Mouse (Mus musculus) kidney, adult 11 months (tissue): ENCODE data around the gene Rpl36a.
"Not testable (repeated sequence)": the region's sequence is repeated elsewhere in the genome, so short reads cannot be mapped to it uniquely, and the experiment has no call there.

Experiments used
- DNase-seq: peaks from one replicate; pipeline ENCODE4 v3.0.0; 2022

Rpl36a gene

GRCm38 (mm10) chrX:134585103-134586002 is at the start of gene Rpl36a:
Gene Rpl36a (plus strand): TSS chrX:134585654.
- peak; percentile 89 for DNase-seq

- not testable (repeated sequence) for DNase-seq
Observed at GRCm38 (mm10) chrX:134539795-134540194, 45.7 kb upstream of the Rpl36a start.

GRCm38 (mm10) chrX:134540414-134541135 is 44.9 kb upstream of the Rpl36a start:
- DNase-seq: peak; percentile 16

DNA sequence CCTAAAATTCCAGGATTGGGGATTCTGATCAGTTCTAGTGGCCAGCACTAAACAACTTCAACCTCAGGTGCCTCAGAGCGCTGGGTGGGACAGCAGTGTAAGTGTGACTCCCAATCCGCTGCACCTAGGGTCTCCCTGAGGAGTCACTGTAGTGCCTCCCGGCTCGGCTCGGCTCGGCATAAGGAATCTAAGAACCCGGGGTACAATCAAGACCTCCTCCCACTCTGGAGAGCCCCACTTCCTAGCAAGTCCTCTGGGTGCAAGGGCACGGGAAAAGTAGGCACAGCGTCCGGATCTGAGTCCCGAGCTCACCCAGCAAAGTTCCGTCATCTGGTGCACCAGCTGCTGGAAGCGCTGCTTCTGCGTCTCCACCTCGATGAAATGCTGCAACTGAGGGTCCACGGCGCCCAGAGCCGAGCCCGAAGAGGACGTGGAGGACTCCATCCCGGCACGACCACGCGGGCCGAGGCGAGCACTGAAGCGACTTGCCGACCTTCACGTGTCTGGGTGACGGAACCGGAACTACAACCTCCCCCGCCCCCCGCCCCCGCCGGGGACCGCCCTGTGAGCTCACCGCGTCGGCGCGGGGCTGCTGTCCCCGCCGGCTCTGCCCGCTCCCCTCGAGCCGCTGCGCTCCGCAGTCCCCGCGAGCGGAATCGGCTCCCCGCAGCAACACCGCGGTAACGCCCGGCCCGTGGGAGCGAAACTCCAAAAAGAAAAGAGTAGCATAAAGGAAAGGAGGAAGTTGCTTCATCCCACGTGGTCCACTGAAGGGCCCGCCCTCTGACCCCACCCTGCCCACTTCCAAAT is 44.1 kb upstream of the Rpl36a start, which contains the start of gene Timm8a1:
Timm8a1 (minus strand) TSS at position 721 of the 810 bp plus-strand sequence.
- DNase-seq: peak; percentile 54

GRCm38 (mm10) chrX:134541955-134542308 is 43.5 kb upstream of the Rpl36a start:
- no peak for DNase-seq

- DNase-seq: no peak
Observed at GRCm38 (mm10) chrX:134547330-134547729, 38.1 kb upstream of the Rpl36a start.

DNA sequence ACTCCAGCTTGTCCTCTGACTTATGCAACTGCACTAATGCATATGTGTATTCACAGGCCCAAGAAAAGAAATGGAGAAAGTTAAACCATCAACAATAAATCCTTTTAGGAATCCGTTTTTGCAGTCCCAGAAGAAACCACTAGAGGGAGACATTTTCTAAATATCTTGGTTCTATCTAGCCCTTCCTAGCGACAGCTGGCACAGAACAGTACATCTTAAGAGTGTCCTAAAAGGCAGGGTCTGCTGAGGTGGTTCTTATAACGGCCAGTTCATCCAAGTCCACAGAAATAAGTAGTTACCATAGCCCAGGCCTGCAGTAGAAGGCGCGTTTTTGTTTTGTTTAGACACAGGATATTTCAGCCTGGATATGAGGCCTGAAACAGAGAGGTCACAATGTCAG is 34.6 kb upstream of the Rpl36a start:
- DNase-seq: no peak

- no peak for DNase-seq
Observed at GRCm38 (mm10) chrX:134553326-134553725, 32.1 kb upstream of the Rpl36a start.

- DNase-seq: no peak
Observed at GRCm38 (mm10) chrX:134554425-134554824, 31.0 kb upstream of the Rpl36a start.

- no peak for DNase-seq
Observed at GRCm38 (mm10) chrX:134564326-134564725, 21.1 kb upstream of the Rpl36a start.

DNA sequence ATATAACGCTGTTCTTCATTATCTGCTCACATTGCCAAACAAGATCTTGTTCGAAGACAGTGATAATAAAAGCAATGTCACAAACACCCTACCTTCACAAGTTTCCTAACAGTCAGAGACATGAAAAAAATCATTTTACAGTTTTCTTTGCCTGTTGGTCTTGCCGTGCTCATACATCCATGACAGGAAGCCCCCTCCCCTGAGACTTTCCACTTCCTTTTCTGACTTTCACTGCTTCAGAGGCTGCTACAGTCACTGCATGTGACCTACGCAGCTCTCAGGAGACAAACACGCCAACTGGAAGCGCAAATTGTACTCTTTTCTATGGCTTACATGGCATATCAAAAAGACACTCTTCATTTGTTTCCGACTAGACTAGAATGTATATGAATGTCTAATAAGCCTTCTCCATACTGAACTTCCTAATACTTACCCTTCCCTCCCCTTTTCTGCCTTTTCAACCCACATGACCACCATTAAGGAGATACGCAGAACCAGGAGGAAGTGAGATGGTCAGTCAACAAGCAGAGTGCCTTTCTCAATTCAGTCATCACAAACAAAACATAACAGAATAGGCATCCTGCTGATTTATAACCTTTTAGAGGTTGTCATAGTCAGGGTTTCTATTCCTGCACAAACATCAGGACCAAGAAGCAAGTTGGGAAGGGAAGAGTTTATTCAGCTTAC is 18.8 kb upstream of the Rpl36a start:
- DNase-seq: no peak

DNA sequence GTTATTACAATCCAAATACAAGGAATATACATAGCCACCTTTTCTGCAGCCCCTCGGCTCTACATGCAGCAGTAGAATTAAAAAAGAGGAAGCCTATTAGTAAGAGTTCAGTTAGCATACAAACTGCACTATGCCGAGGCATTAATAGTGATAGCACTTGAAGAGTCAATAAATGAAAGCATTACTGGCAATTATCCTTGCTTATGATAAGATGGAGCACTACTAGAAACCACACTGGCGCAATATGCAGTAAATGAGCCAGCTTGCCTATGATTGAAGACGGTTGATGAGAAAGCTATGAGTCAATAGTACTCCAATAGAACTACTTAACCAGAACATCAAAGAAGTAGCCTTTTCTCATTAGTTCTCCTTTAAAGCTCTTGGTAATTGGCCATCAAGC is 7.6 kb upstream of the Rpl36a start:
- no peak for DNase-seq

GRCm38 (mm10) chrX:134580528-134581305 is 4.7 kb upstream of the Rpl36a start:
- DNase-seq: no peak

GRCm38 (mm10) chrX:134582270-134582669 is 3.2 kb upstream of the Rpl36a start:
- DNase-seq: no peak

DNA sequence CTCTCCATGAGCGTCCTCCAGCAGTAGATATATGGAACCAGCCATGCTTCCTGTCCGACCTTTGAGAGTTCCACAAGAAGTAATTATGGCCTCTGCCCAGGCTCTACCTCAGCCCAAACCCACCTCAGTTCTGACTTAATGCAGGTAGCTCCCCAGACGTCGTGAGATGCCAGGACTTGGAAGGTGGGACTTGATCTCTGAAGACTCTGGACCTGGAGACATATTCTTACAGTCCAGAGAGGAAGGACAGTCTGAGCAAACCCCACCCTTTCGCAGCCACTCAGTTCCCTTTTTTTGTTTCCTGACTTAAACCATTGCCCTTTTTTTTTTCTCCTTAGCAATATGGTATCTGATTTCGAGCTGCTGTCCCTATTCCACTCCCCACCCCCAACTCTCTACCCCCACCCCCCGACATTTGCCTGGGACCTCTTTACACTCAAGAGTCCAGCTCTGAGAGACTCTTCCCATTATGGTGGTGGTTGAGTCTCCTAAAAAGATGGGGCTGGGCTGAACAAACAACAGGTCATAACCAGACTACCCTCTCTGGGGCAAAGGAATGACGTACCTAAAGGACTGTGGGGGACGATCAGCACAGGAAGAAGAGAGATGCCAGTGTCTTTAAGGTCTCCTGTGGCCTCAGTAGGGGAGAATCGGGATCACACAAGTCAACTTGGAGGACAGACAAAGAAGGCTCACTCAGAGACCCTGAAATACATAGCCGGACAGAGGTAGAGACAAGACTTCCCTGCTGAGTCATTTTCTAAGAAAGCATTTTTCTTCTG is 2.4 kb upstream of the Rpl36a start, which contains the start of gene Btk:
Btk (minus strand) TSS at position 683 of the 782 bp plus-strand sequence.
- DNase-seq: no peak

- DNase-seq: no peak
Observed at GRCm38 (mm10) chrX:134586447-134586846, 993 bp downstream of the Rpl36a start.

- DNase-seq: no peak
Observed at GRCm38 (mm10) chrX:134588261-134588660, 2.8 kb downstream of the Rpl36a start.

GRCm38 (mm10) chrX:134588997-134589396 is 3.5 kb downstream of the Rpl36a start:
- DNase-seq: no peak

- no peak for DNase-seq
Observed at GRCm38 (mm10) chrX:134589836-134590235, 4.4 kb downstream of the Rpl36a start.

DNA sequence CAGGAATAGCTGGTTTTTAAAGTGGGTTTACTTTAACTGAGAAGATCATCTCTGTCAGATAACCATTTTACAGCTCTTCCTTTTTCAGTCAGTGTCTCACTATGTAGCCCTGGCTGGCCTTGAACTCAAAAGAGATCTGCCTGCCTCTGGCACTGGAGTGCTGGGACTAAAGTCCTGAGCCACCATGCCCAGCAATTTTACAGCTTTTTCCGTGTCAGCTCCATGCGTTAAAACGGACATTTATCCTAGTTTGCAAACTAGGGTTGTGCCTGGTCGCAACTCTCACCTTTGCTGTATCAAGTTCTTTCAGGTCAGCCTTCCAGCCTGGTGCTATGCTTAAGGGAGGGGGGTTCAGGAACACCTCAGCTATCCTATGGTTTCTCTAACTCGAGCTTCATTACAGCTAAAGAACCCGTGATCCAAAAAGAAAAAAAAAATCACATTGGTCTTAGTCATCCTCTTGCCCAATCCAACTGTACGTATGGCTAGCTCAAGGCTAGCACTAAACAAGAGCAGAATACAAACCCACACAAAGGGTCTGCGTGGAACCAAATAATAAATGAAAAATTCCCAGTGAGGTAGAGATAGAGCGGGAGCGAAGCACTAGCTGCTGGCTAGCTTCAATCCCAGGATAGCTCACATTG is 14.6 kb downstream of the Rpl36a start:
- no peak for DNase-seq
